Mouse (Mus musculus) liver, embryonic 16.5 days (tissue): ENCODE measurements at regions not wholly inside any gene's neighbourhood (a gene's known extent, or its start where the extent isn't known, plus 50 kb on each side); places are given as distances from the start of the nearest gene placed in this dataset.

Source experiments
- ATAC-seq: fragments of 200-750 bp; cut with Nextera tagmentation; 2 replicates; pipeline ENCODE4 v1.8.0; 2017; ENCODE audit warnings: low read depth, mild to moderate bottlenecking, moderate number of reproducible peaks, moderate library complexity
- H3K27ac ChIP-seq: fragments of 300-500 bp; sonication (generic); 2 replicates; pipeline ENCODE4 v1.5.1; 2014; ENCODE audit warnings: mild to moderate bottlenecking, low read length
- H3K27me3 ChIP-seq: fragments of 300-500 bp; sonication (generic); 2 replicates; pipeline ENCODE4 v1.6.1; 2014; ENCODE audit warnings: low read depth, low read length, mixed read lengths; ENCODE audit not compliant: control insufficient read depth, insufficient read depth
- H3K36me3 ChIP-seq: fragments of 300-500 bp; sonication (generic); 2 replicates; pipeline ENCODE4 v1.6.1; 2014; ENCODE audit warnings: mild to moderate bottlenecking; ENCODE audit not compliant: control insufficient read depth, insufficient read depth
- H3K4me1 ChIP-seq: fragments of 300-500 bp; sonication (generic); 2 replicates; pipeline ENCODE4 v1.6.1; 2014; ENCODE audit warnings: low read depth, low read length, mixed read lengths; ENCODE audit not compliant: control insufficient read depth
- H3K4me2 ChIP-seq: fragments of 300-500 bp; sonication (generic); 2 replicates; pipeline ENCODE4 v1.6.1; 2014; ENCODE audit warnings: low read depth, low read length, mixed read lengths
- H3K4me3 ChIP-seq: fragments of 300-500 bp; sonication (generic); 2 replicates; pipeline ENCODE4 v1.5.1; 2014; ENCODE audit warnings: low read depth, mild to moderate bottlenecking, low read length
- H3K9ac ChIP-seq: fragments of 300-500 bp; sonication (generic); 2 replicates; pipeline ENCODE4 v1.6.1; 2014; ENCODE audit warnings: low read depth, low read length
- H3K9me3 ChIP-seq: fragments of 300-500 bp; sonication (generic); replicated peaks from 2 replicates; pipeline ENCODE4 v1.6.1; 2016; ENCODE audit warnings: low read length; ENCODE audit not compliant: control insufficient read depth
- WGBS: fragments of 180-500 bp; shearing (Covaris S2); extraction: QIAGEN DNeasy Blood & Tissue Kit; methylation state at CpG from one replicate; pipeline ENCODE4 v1.1.7; 2014; ENCODE audit not compliant: insufficient replicate concordance; 5-methylcytosine and 5-hydroxymethylcytosine counted together

DNA sequence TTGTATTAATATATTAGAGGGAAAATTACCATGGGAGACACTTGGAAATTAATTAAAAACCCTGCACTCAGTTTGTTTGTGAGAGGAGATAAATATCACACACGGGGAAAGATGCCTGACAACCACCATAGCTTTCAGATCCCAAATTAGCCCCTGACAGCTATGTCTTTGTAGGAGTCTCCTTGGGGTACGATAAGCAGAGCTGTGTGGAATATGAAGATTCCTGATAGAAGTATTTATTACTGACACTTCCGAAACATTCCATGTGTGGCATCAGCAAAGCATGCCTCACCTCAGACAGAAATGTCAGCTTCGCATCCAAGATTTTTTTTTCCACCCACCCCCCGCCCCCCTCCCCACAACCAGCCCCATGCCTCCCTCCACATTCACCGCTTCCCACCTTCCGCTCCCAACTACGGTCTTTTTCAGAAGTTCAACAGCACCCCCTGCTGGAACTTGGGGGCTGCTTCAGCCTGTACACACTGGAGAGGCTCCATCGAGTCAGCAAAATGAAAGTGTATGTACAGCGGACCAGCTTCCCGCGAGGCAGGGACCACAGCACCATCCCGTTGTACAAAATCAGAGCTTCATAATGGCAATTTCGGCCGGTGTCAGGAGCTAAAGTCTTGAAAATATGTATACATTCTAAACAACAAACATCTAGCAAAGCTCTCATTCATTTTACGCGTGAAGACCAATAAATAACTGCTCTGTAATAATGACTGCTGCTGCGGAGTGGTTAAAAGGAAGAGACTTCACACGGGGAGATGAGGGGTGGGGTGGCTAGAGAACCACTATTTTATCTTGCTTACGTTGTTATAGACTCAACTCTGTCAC, 66.7 kb downstream of the Rwdd3 start:
- Histone ChIP-seq H3K9ac (no peak overlapping the region), H3K9me3 (no peaks in the 10 kb centered on the region), H3K36me3 (no peaks in the 10 kb centered on the region), H3K4me3 (peak overlapping the region; percentile 43), H3K4me1 (no peaks in the 10 kb centered on the region), H3K4me2 (peak overlapping the region; percentile 48), H3K27me3 (no peaks in the 10 kb centered on the region), H3K27ac (no peak overlapping the region)
- ATAC-seq = peak; percentile 61; the same call in 1 of the 2 replicates
- WGBS = 21% methylated on average over 20 of the region's 20 CpGs

DNA sequence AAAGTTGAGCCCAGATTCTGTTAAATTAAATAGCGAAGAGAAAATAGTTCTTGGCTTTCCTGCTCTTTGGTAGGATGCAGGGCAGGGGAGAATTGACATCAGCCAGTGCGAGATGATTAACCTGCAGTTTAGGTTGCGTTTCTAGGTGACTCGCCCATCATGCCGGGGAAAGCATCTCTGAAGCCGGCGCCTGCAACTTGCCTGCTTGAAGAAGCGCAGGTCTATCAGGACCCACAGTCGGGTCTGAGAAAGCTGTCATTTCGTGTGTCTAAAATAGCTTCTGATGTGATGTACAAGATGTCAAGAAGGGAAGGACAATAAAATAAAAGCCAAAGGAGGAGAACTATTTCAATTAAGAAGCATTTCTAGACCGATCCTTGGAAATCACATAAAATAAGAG, 68.6 kb downstream of the Rwdd3 start:
- H3K4me2 ChIP-seq = no peak overlapping the region
- no peak overlapping the region for H3K4me3 ChIP-seq
- ATAC-seq = no peak
- no peak overlapping the region for H3K27ac ChIP-seq
- H3K9me3 ChIP-seq = no peaks in the 10 kb centered on the region
- H3K9ac ChIP-seq = no peak overlapping the region
- H3K36me3 ChIP-seq = no peaks in the 10 kb centered on the region
- H3K4me1 ChIP-seq = no peaks in the 10 kb centered on the region
- no peaks in the 10 kb centered on the region for H3K27me3 ChIP-seq
- 70% methylated on average over 11 of the region's 11 CpGs for WGBS

DNA sequence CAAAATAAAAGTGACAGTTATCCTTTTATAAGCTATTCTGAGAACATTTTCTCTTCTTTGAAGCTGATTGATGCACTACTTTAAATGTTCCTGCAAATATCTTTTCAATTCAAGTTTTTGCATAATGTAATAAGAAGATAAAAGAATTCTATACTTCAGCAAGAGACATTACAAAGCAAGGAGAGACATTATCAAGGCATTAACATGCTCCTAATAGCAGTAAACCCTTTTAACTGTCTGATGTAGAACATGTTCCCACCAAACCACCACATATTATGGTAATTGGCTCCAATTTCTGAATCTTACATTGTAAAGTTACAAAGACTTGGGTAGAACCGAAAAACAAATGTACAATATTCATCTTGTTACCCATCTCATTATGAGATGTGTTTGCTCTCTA, 69.4 kb downstream of the Rwdd3 start:
- H3K9me3 ChIP-seq = no peaks in the 10 kb centered on the region
- H3K27ac ChIP-seq = no peak overlapping the region
- H3K4me3 ChIP-seq = no peak overlapping the region
- no peak overlapping the region for H3K9ac ChIP-seq
- H3K4me1 ChIP-seq = no peaks in the 10 kb centered on the region
- no peaks in the 10 kb centered on the region for H3K27me3 ChIP-seq
- WGBS = 67% methylated on average over 1 of the region's 1 CpGs
- H3K36me3 ChIP-seq = no peaks in the 10 kb centered on the region
- no peak for ATAC-seq
- no peak overlapping the region for H3K4me2 ChIP-seq

DNA sequence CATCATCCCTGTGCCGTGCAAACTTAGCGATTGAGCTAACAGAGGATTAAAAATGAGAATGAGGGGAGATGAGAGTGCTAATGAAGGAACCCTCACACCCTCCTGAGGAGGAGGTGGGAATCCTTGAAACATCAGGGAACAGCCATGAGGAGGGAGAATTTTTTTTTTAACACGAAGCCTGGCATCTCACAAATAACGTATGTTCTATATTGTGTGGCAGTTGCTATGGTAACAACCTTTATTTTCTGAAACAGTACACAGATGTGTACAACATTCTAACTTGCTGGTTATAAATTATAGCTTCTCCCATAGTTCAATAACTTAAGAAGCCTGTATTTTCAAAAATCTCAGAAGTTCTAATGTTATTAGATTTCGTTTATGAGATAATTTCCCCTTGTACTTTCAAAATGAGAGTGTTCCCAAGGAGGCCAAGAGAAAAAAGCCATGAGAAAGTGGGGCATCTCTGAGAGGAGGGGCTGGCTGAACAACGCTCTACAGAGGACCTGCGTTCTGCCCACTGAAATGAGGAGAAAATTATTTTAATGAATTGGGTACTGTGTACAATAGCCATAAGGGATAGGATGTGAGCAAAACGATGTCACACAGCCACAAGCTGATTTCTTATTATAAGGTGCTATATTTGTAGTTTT, 71.2 kb downstream of the Rwdd3 start:
- 65% methylated on average over 8 of the region's 8 CpGs for WGBS
- Histone ChIP-seq H3K9ac (no peak overlapping the region), H3K4me2 (no peak overlapping the region), H3K9me3 (no peaks in the 10 kb centered on the region), H3K27ac (no peak overlapping the region), H3K4me1 (no peaks in the 10 kb centered on the region), H3K36me3 (no peaks in the 10 kb centered on the region), H3K4me3 (no peak overlapping the region), H3K27me3 (no peaks in the 10 kb centered on the region)
- no peak for ATAC-seq

DNA sequence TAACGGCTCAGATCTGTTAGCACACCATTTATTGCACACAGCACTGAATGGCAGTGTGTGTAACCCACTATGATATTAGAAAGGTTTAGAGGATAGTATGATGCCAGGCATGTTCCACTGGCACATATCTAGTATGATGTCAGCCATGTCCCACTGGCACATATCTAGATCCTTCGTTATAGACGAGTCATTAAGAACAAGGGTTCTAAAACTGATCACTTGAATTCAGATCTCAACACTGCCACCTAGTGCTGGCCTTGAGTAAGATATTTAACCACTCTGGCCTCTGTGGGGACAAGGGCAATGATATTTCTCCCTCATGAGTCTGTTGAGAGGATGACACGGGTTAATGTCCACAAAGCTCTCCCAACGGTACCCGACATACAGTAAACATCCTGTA, 78.0 kb downstream of the Rwdd3 start:
- WGBS = 30% methylated on average over 6 of the region's 6 CpGs
- no peak for ATAC-seq

DNA sequence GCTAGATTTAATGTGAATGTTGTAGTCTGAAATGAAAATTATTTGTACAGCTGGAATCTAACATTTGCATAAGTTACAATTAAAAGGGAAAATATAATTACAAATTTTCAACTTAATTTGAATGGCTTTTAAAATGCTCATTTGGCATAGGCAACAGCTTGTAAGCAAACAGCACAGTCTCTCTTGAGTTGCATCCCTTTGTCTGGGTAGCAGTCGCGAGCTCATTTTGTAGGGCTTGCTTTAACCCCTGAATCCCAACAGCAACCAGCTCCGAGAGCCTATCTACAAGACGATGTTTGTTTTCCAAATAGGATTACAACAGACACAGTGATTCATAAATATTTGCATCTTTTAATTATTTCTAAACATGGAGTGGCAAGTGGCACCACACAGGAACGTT, 82.8 kb downstream of the Rwdd3 start:
- 61% methylated on average over 5 of the region's 5 CpGs for WGBS
- Histone ChIP-seq H3K9ac (no peak overlapping the region), H3K4me1 (no peaks in the 10 kb centered on the region), H3K9me3 (no peaks in the 10 kb centered on the region), H3K36me3 (no peaks in the 10 kb centered on the region), H3K27me3 (no peaks in the 10 kb centered on the region), H3K4me2 (no peak overlapping the region), H3K27ac (no peak overlapping the region), H3K4me3 (no peak overlapping the region)
- no peak for ATAC-seq

More for the DNA sequence above, 78.0 kb downstream of the Rwdd3 start:
- Histone ChIP-seq H3K4me2 (no peak overlapping the region), H3K4me1 (no peaks in the 10 kb centered on the region), H3K9ac (no peak overlapping the region), H3K36me3 (no peaks in the 10 kb centered on the region), H3K9me3 (no peaks in the 10 kb centered on the region), H3K4me3 (no peak overlapping the region), H3K27me3 (no peaks in the 10 kb centered on the region), H3K27ac (no peak overlapping the region)

DNA sequence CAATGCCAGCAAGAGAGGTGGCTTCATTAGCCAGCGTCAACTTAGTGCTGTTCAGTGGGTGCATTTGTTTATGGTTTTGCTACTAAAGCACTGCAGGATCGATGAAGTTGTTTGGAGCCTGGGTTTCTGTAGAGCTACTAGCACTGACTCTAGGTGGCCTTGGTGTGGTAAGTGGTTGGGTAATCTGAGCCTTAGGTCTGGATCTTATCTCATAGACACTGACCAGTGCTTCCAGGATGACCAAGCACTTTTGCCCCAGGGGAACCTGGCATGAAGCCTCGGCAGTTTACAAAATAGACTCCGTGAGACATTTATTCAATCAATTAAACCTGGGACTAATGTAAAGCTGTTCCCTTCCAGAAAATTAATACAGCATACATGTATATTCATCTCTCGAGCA, 102.8 kb downstream of the Rwdd3 start:
- H3K27ac ChIP-seq = no peak overlapping the region
- H3K9me3 ChIP-seq = no peaks in the 10 kb centered on the region
- 50% methylated on average over 5 of the region's 5 CpGs for WGBS
- no peak overlapping the region for H3K4me2 ChIP-seq
- no peaks in the 10 kb centered on the region for H3K36me3 ChIP-seq
- H3K27me3 ChIP-seq = no peaks in the 10 kb centered on the region
- no peak for ATAC-seq
- no peak overlapping the region for H3K9ac ChIP-seq
- H3K4me1 ChIP-seq = no peaks in the 10 kb centered on the region
- no peak overlapping the region for H3K4me3 ChIP-seq

DNA sequence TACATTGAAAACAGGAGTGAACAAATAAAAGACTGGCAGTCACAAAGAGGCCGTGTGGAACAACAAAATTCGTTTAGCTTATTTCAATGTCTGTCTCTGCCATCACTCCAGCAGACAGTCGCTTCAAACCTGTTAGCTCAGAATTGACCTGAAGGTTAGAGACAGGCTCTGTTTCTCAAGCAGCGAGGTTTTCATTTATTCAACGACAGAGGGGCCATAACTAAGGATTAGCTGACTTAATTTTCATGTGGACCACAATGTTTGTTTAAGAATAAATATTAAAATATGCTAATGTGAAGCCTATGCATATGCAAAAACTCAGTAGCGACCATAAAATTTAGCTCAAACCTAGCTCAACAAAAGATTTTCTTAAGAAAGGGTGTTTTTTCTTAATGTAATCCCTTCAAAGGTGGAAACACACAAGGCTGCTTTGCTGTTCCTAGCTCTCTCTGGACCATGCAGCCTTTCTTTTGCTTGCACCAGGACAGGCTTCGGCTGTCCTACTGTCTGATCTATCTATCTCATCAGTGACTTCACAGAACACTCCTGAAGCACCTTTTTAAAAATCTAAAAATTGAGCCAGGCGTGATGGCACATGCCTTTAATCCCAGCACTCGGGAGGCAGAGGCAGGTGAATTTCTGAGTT, 135.5 kb downstream of the Rwdd3 start:
- Histone ChIP-seq H3K27me3 (no peaks in the 10 kb centered on the region), H3K9me3 (no peaks in the 10 kb centered on the region), H3K4me1 (no peaks in the 10 kb centered on the region), H3K36me3 (no peaks in the 10 kb centered on the region), H3K4me2 (no peak overlapping the region), H3K27ac (no peak overlapping the region), H3K9ac (no peak overlapping the region), H3K4me3 (no peak overlapping the region)
- 54% methylated on average over 9 of the region's 9 CpGs for WGBS
- ATAC-seq = no peak
